Mouse (Mus musculus): ENCODE results near the gene Ifi47. TPM values are rescaled to one million over a fixed set of nuclear protein-coding genes. Genes with fewer than 3 reads are reported as not detected.

Ifi47 gene
- 100 to 1,000 TPM; 414 to 424 TPM for polyA plus RNA-seq (2017; shearing (Covaris generic))

DNA sequence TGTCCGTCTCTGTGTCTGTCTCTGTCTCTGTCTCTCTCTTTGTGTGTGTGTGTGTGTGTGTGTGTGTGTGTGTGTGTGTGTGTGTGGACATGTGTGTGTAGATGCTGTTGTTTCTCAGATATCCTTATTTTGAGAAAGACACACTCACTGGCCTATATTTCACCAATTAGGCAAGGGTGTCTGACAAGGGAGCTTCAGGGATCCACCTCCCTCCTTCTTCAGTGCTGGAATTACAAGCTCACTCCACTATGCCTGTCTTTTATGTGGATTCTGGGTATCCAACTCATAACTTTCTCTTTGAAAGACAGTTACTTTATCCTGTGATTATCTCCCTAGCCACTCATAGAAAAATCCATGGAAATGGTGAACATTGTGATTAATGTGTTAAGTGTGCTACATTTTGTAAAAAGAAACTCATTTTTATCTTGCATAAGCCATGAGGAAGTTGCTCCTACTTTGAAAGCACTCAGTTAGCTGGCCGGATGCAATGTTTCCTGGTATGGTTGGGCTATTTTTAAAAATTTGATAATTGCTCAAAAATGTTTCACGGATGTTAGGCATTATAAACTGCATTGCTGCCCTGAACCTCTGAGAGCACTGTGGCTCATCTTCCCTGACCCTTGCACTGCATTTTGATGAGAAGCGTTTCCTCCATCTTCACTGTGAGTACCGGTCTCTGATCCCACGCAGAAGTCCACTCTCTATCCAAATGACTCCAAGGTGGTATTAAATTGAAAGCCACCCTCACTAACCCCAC lies at the start of gene Ifi47:
Ifi47 (plus strand) TSS at position 587 of the 757 bp plus-strand sequence.

DNA sequence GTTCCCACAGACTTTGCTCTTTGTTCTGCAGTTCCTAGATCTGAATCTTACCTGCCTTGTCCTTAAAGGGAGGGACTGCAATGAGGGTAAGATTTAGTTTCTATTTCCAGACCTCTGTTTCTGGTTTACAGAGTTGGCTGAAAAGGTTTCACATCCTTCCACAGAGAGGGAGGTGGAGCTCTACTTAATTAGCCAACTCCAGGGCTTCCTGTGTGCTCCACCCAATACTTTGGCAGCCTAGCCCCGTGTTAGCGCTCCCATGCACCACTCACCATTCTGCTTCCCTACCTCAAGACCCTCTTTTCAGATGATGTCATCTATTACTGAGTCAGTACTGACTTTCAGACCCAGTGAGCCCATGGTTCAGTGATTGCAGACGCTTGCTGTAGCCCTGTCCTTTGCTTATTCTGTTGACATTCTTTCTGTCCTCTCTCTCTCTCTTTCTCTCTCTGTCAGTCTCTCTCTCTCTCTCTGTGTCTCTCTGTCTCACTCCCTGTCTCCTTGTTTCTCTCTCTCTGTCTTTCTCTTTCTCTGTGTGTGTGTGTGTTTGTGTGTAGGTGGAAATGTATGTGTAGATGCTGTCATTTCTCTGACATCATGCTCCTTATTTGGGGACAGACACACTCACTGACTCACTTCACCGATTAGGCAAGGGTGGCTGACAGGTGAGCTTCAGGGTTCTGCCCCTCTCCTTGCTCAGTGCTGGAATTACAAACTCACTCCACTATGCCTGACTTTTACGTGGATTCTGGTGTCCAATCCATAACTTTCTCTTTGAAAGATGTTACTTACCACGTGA lies 25.1 kb upstream of the Ifi47 start, which contains the start of gene 9930111J21Rik2:
9930111J21Rik2 (minus strand) TSS at position 150 of the 799 bp plus-strand sequence.

GRCm38 (mm10) chr11:49063713-49064469 lies 12.5 kb upstream of the Ifi47 start, which contains the start of gene Tgtp2:
TSS of gene Tgtp2 (minus strand) at chr11:49064206.

DNA sequence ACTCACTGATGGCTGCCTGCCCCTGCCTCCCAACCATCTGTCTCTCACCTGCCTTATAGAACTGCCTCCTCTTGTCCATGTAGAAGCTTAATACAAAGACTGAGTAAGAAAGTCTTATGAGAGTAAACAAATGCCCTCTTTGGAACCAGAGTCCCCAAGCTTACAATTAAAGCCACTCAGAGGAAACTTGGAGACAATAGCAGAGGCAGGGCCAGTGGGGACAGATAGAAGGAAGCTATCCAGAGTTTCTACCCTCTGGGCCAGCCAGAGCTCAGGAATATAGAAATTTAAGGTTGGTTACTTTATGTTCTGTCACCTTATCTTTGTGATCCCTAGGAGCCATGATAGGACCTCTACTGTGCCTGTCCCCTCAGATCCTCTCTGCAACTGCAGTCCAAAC lies 38.4 kb downstream of the Ifi47 start, which contains the start of gene Olfr1396:
Olfr1396 (minus strand) TSS at position 101 of the 400 bp plus-strand sequence.

GRCm38 (mm10) chr11:49141974-49142373 lies 65.6 kb downstream of the Ifi47 start, which contains the start of gene Olfr1395:
TSS of gene Olfr1395 (plus strand) at chr11:49142274.

Other genes starting within 250 kb of the Ifi47 start
- 1 to 10 TPM; 7.7 to 8.2 TPM for gene Gm12184, start 249.9 kb upstream of the Ifi47 start, polyA plus RNA-seq (2017; shearing (Covaris generic))
- gene Irgm1, start 204.9 kb upstream of the Ifi47 start, polyA plus RNA-seq (2017; shearing (Covaris generic)): 100 to 1,000 TPM; 130 to 152 TPM
- 1 to 10 TPM in 1 of 2 experiments, under 1 TPM in 1; 0.96 to 1.4 TPM for gene Gm5431, start 174.4 kb upstream of the Ifi47 start, polyA plus RNA-seq (2017; shearing (Covaris generic))
- 100 to 1,000 TPM; 178 to 182 TPM for gene Psme2b, start 130.4 kb upstream of the Ifi47 start, polyA plus RNA-seq (2017; shearing (Covaris generic))
- gene Olfr56, start 97.7 kb upstream of the Ifi47 start, polyA plus RNA-seq (2017; shearing (Covaris generic)): 1 to 10 TPM in 1 of 2 experiments, under 1 TPM in 1; 0.61 to 3.3 TPM
- gene 9930111J21Rik1, start 97.2 kb upstream of the Ifi47 start, polyA plus RNA-seq (2017; shearing (Covaris generic)): 100 to 1,000 TPM; 163 to 179 TPM
- 1 to 10 TPM; 3.5 to 5.6 TPM for gene Gm12185, start 84.4 kb upstream of the Ifi47 start, polyA plus RNA-seq (2017; shearing (Covaris generic))
- gene Tgtp1, start 82.4 kb upstream of the Ifi47 start, polyA plus RNA-seq (2017; shearing (Covaris generic)): 100 to 1,000 TPM; 134 to 203 TPM
- 100 to 1,000 TPM in 1 of 2 experiments, 10 to 100 TPM in 1; 95.8 to 115 TPM for gene 9930111J21Rik2, start 25.3 kb upstream of the Ifi47 start, polyA plus RNA-seq (2017; shearing (Covaris generic))
- 100 to 1,000 TPM; 237 to 258 TPM for gene Tgtp2, start 12.4 kb upstream of the Ifi47 start, polyA plus RNA-seq (2017; shearing (Covaris generic))
- not detected for gene Olfr1396, start 38.3 kb downstream of the Ifi47 start, polyA plus RNA-seq (2017; shearing (Covaris generic))
- gene Olfr1395, start 65.7 kb downstream of the Ifi47 start, polyA plus RNA-seq (2017; shearing (Covaris generic)): not detected
- gene Olfr1394, start 77.8 kb downstream of the Ifi47 start, polyA plus RNA-seq (2017; shearing (Covaris generic)): not detected
- 1 to 10 TPM in 1 of 2 experiments, under 1 TPM in 1; 0.08 to 2.7 TPM for gene Btnl9, start 110.6 kb downstream of the Ifi47 start, polyA plus RNA-seq (2017; shearing (Covaris generic))
- 10 to 100 TPM; 50.0 to 53.8 TPM for gene Zfp62, start 126.7 kb downstream of the Ifi47 start, polyA plus RNA-seq (2017; shearing (Covaris generic))
- gene Mgat1, start 167.6 kb downstream of the Ifi47 start, polyA plus RNA-seq (2017; shearing (Covaris generic)): 100 to 1,000 TPM in 1 of 2 experiments, 10 to 100 TPM in 1; 98.9 to 109 TPM
- gene Olfr1393, start 201.7 kb downstream of the Ifi47 start, polyA plus RNA-seq (2017; shearing (Covaris generic)): not detected
- under 1 TPM in 1 of 2 experiments, not detected in 1; 0.71 TPM for gene Olfr1392, start 208.7 kb downstream of the Ifi47 start, polyA plus RNA-seq (2017; shearing (Covaris generic))
- gene Olfr10, start 228.2 kb downstream of the Ifi47 start, polyA plus RNA-seq (2017; shearing (Covaris generic)): not detected
- not detected for gene Olfr1391, start 246.2 kb downstream of the Ifi47 start, polyA plus RNA-seq (2017; shearing (Covaris generic))

Measured in inflammation-experienced regulatory T-cells (primary cell).